Comparison of ENCODE assay signal across 8 mouse cellular contexts in genomic region chr3:159495243-159495801, GRCm38 (mm10). TPM values are rescaled to one million over a fixed set of nuclear protein-coding genes. Genes with fewer than 3 reads are reported as not detected.
DNase-seq lines count a peak whose midpoint lies in the region; ATAC-seq lines count a peak whose summit lies in the region.

Depdc1a (plus strand) TSS chr3:159495433.

- H3K9ac ChIP-seq in kidney, embryonic 15.5 days, result peak within 1 kb of the TSS; percentile 61

- peak; percentile 99 for ATAC-seq in erythroblast, adult 5-6 weeks (replicated peaks; ENCODE audit: low FRiP score, poor library complexity, severe bottlenecking)
- ATAC-seq in kidney, embryonic 15.5 days (replicated peaks; ENCODE audit: low FRiP score), result peak; percentile 100
- ATAC-seq in monocyte, adult 5-6 weeks (replicated peaks; ENCODE audit: insufficient number of reproducible peaks, low FRiP score, low TSS enrichment, poor library complexity, severe bottlenecking), result peak; percentile 100

- no peaks in the 10 kb centered on the region for H3K9me3 ChIP-seq in heart, embryonic 10.5 days
- no peaks in the 10 kb centered on the region for H3K9me3 ChIP-seq in kidney, embryonic 15.5 days (replicated peaks)

- DNase-seq in B cell, adult 2 months, result peak; percentile 88
- DNase-seq in brain, adult 2 months (ENCODE audit: low read depth, low spot score), result peak; percentile 91
- DNase-seq in heart, embryonic 10.5 days (ENCODE audit: low spot score), result peak; percentile 97
- DNase-seq in liver, result peak; percentile 94
- peak; percentile 91 to 94 for DNase-seq in spleen, postnatal 4 days (ENCODE audit: low spot score in 2 of 2)

- under 1% methylated on average over 28 of the region's 28 CpGs for WGBS in heart, embryonic 10.5 days
- WGBS in kidney, embryonic 15.5 days, result under 1% methylated on average over 28 of the region's 28 CpGs

- H3K27ac ChIP-seq in heart, embryonic 10.5 days, result peak within 1 kb of the TSS; percentile 89
- peak within 1 kb of the TSS; percentile 51; the same call in 1 of the 2 replicates for H3K27ac ChIP-seq in kidney, embryonic 15.5 days

- no peaks in the 10 kb centered on the region for H3K27me3 ChIP-seq in heart, embryonic 10.5 days (ENCODE audit: insufficient read depth, poor library complexity, severe bottlenecking)
- H3K27me3 ChIP-seq in kidney, embryonic 15.5 days, result no peaks in the 10 kb centered on the region

- H3K4me1 ChIP-seq in heart, embryonic 10.5 days, result 0 out of 2 replicates have a peak, but pooled peaks cover 3% of the 10 kb centered on the region
- peaks cover 3% of the 10 kb centered on the region; the same call in 1 of the 2 replicates for H3K4me1 ChIP-seq in kidney, embryonic 15.5 days

- peak within 1 kb of the TSS; percentile 69 for H3K4me2 ChIP-seq in kidney, embryonic 15.5 days

- H3K36me3 ChIP-seq in heart, embryonic 10.5 days, result 0 out of 2 replicates have a peak, but pooled peaks cover 10% of the 10 kb centered on the region
- peaks cover 8% of the 10 kb centered on the region; the same call in 1 of the 2 replicates for H3K36me3 ChIP-seq in kidney, embryonic 15.5 days

- peak within 1 kb of the TSS; percentile 70 for H3K4me3 ChIP-seq in heart, embryonic 10.5 days
- H3K4me3 ChIP-seq in kidney, embryonic 15.5 days (replicated peaks), result peak within 1 kb of the TSS; percentile 63

RNA-seq across cellular contexts. Expression of gene Depdc1a, which starts in this region (rescaled TPM):
- 18.2 and 30.7 TPM in 2 replicates for total RNA-seq in erythroblast, adult 5-6 weeks (2015; ENCODE audit: low replicate concordance)
- 16.7 and 17.6 TPM in 2 replicates for total RNA-seq in erythroblast, adult 5-6 weeks (2017; ENCODE audit: low replicate concordance)
- polyA plus RNA-seq in heart, embryonic 10.5 days (2016; fragmentation: Nextera tagmentation; extraction: Ambion mirVana), result 32.2 and 33.3 TPM in 2 replicates
- 37.0 and 42.4 TPM in 2 replicates for polyA plus RNA-seq in kidney, embryonic 15.5 days (2015; fragmentation: Nextera tagmentation; extraction: Ambion mirVana)
- total RNA-seq in monocyte, adult 5-6 weeks (2017), result 1.1 to 1.2 TPM in 2 of 3 replicates, not detected in the other

Comparison
In these comparisons a context has a peak if more than half of its experiments do, and no peak if none do; other contexts are left out.
1. Peak in every context shown above with its lines: DNase-seq, ATAC-seq, H3K4me3 ChIP-seq and H3K27ac ChIP-seq.